Mouse (Mus musculus): ENCODE results near the gene Pld5.

Gene Pld5

GRCm38 (mm10) chr1:176167784-176168183, 107.3 kb downstream of the Pld5 start:
- DNase-seq (ENCODE audit: low spot score in 2 of 2): no peak

GRCm38 (mm10) chr1:176167114-176167513, 108.0 kb downstream of the Pld5 start:
- no peak for DNase-seq (ENCODE audit: low spot score in 2 of 2)

- DNase-seq (ENCODE audit: low spot score in 2 of 2): no peak
Measured at GRCm38 (mm10) chr1:176145306-176145705, 129.8 kb downstream of the Pld5 start.

GRCm38 (mm10) chr1:176134379-176134778, 140.7 kb downstream of the Pld5 start:
- DNase-seq (ENCODE audit: low spot score in 2 of 2): no peak

- no peak for DNase-seq (ENCODE audit: low spot score in 2 of 2)
Measured at GRCm38 (mm10) chr1:176125771-176126170, 149.3 kb downstream of the Pld5 start.

GRCm38 (mm10) chr1:176124441-176124840, 150.7 kb downstream of the Pld5 start:
- no peak for DNase-seq (ENCODE audit: low spot score in 2 of 2)

- DNase-seq (ENCODE audit: low spot score in 2 of 2): no peak
Measured at GRCm38 (mm10) chr1:176123781-176124180, 151.3 kb downstream of the Pld5 start.

- no peak for DNase-seq (ENCODE audit: low spot score in 2 of 2)
Measured at GRCm38 (mm10) chr1:176115604-176116003, 159.5 kb downstream of the Pld5 start.

- DNase-seq (ENCODE audit: low spot score in 2 of 2): no peak
Measured at GRCm38 (mm10) chr1:176098685-176099320, 176.3 kb downstream of the Pld5 start.

- no peak for DNase-seq (ENCODE audit: low spot score in 2 of 2)
Measured at GRCm38 (mm10) chr1:176092119-176092518, 183.0 kb downstream of the Pld5 start.

GRCm38 (mm10) chr1:176089382-176089781, 185.7 kb downstream of the Pld5 start:
- DNase-seq (ENCODE audit: low spot score in 2 of 2): no peak

- DNase-seq (ENCODE audit: low spot score in 2 of 2): no peak
Measured at GRCm38 (mm10) chr1:176085952-176086648, 189.0 kb downstream of the Pld5 start.

GRCm38 (mm10) chr1:176082306-176082705, 192.8 kb downstream of the Pld5 start:
- DNase-seq (ENCODE audit: low spot score in 2 of 2): no peak

GRCm38 (mm10) chr1:176080969-176081368, 194.1 kb downstream of the Pld5 start:
- no peak for DNase-seq (ENCODE audit: low spot score in 2 of 2)

- DNase-seq (ENCODE audit: low spot score in 2 of 2): no peak
Measured at GRCm38 (mm10) chr1:176078410-176078809, 196.7 kb downstream of the Pld5 start.

GRCm38 (mm10) chr1:176076799-176077198, 198.3 kb downstream of the Pld5 start:
- DNase-seq (ENCODE audit: low spot score in 2 of 2): no peak

GRCm38 (mm10) chr1:176075810-176076209, 199.3 kb downstream of the Pld5 start:
- DNase-seq (ENCODE audit: low spot score in 2 of 2): no peak

GRCm38 (mm10) chr1:176075409-176075808, 199.7 kb downstream of the Pld5 start:
- peak; percentile 20 to 38 for DNase-seq (ENCODE audit: low spot score in 2 of 2)

- no peak for DNase-seq (ENCODE audit: low spot score in 2 of 2)
Measured at GRCm38 (mm10) chr1:176074526-176074925, 200.6 kb downstream of the Pld5 start.

GRCm38 (mm10) chr1:176065281-176065680, 209.8 kb downstream of the Pld5 start:
- no peak for DNase-seq (ENCODE audit: low spot score in 2 of 2)

GRCm38 (mm10) chr1:176064471-176064870, 210.6 kb downstream of the Pld5 start:
- no peak for DNase-seq (ENCODE audit: low spot score in 2 of 2)

GRCm38 (mm10) chr1:176053653-176054052, 221.5 kb downstream of the Pld5 start:
- DNase-seq (ENCODE audit: low spot score in 2 of 2): no peak

GRCm38 (mm10) chr1:176046995-176047394, 228.1 kb downstream of the Pld5 start:
- no peak for DNase-seq (ENCODE audit: low spot score in 2 of 2)

Measured in heart, adult 9 months (tissue).